Mouse (Mus musculus) limb, embryonic 12.5 days (tissue): ENCODE measurements around the gene Laptm5. TPM values are rescaled to one million over a fixed set of nuclear protein-coding genes. Genes with fewer than 3 reads are reported as not detected.

Source experiments
- ATAC-seq: fragments of 200-750 bp; cut with Nextera tagmentation; 2 replicates; pipeline ENCODE4 v1.8.0; 2017; ENCODE audit warnings: low read depth, moderate TSS enrichment; ENCODE audit not compliant: insufficient number of reproducible peaks, insufficient read depth, low FRiP score, low TSS enrichment
- H3K27ac ChIP-seq: fragments of 300-500 bp; sonication (generic); 2 replicates; pipeline ENCODE4 v1.5.1; 2016; ENCODE audit warnings: mild to moderate bottlenecking, moderate library complexity
- H3K27me3 ChIP-seq: fragments of 300-500 bp; sonication (generic); 2 replicates; pipeline ENCODE4 v1.6.1; 2016; ENCODE audit warnings: mild to moderate bottlenecking, moderate library complexity
- H3K36me3 ChIP-seq: fragments of 300-500 bp; sonication (generic); 2 replicates; pipeline ENCODE4 v1.6.1; 2016; ENCODE audit warnings: mild to moderate bottlenecking, moderate library complexity
- H3K4me1 ChIP-seq: fragments of 300-500 bp; sonication (generic); replicated peaks from 2 replicates; pipeline ENCODE4 v1.6.1; 2016
- H3K4me2 ChIP-seq: fragments of 300-500 bp; sonication (generic); 2 replicates; pipeline ENCODE4 v1.6.1; 2016; ENCODE audit warnings: mild to moderate bottlenecking, moderate library complexity
- H3K4me3 ChIP-seq: fragments of 300-500 bp; sonication (generic); replicated peaks from 2 replicates; pipeline ENCODE4 v1.5.1; 2016; ENCODE audit warnings: mild to moderate bottlenecking
- H3K9ac ChIP-seq: fragments of 300-500 bp; sonication (generic); replicated peaks from 2 replicates; pipeline ENCODE4 v1.6.1; 2016; ENCODE audit warnings: mild to moderate bottlenecking, moderate library complexity
- H3K9me3 ChIP-seq: fragments of 300-500 bp; sonication (generic); 2 replicates; pipeline ENCODE4 v1.6.1; 2016; ENCODE audit warnings: mild to moderate bottlenecking, moderate library complexity
- WGBS: fragments of 180-500 bp; shearing (Covaris S2); methylation state at CpG from one replicate; pipeline ENCODE4 v1.1.7; 2016; 5-methylcytosine and 5-hydroxymethylcytosine counted together
- polyA plus RNA-seq: library from polyadenylated mRNA; unstranded; fragments of >200 nt; fragmentation: Nextera tagmentation; extraction: Ambion mirVana; gene quantifications from 2 replicates; pipeline ENCODE4 v1.2.1, GENCODE M21; 2016

The Laptm5 gene
- polyA plus RNA-seq, 1 experiment from 2014 or later = 16.2 TPM

DNA sequence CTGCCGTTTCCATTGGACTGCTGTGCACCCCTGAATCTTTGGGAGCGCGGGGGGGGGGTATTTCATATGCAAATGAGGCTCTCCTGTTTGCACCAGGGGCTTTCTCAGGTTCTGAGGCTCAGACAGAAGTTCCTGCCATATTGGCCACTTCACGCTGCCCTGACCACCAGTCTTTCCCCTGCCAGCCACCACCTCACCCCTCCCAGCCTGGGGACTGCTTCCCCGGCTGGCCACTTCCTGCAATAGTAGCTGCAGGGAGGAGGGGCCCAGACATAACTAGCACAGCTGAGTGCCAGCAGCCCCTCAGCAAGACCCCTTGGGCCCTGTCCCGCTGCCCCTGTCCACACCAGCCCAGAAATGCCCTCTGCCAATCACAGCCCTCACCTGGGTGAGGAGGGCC, 13.3 kb downstream of the Laptm5 start:
- WGBS = 52% methylated on average over 6 of the region's 6 CpGs
- Histone ChIP-seq H3K27ac (no peak overlapping the region), H3K36me3 (no peaks in the 10 kb centered on the region), H3K27me3 (no peaks in the 10 kb centered on the region), H3K4me2 (no peak overlapping the region), H3K9me3 (no peaks in the 10 kb centered on the region), H3K4me3 (no peak overlapping the region), H3K4me1 (peaks cover 8% of the 10 kb centered on the region), H3K9ac (no peak overlapping the region)
- no peak for ATAC-seq

DNA sequence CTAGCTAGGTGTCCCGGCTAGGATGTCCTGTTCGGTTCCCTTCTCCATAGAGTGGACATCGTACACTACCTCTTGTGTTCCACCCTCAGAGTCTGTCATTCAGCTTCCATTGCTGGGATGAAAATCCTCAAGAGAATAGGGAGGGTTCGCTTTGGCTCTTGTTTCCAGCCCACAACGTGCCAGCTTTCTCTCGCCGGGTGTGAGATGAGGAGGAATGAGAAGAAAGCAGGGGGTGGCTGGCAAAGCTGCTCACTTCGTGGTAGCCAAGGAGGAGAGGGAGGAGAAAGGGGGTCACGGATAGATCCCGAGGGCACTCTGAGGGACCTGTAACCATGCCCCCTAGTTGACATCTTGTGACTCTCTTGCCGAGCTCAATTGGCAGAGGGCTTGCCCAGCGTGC, 14.9 kb downstream of the Laptm5 start:
- WGBS = 85% methylated on average over 12 of the region's 12 CpGs
- Histone ChIP-seq H3K4me1 (peaks cover 6% of the 10 kb centered on the region), H3K9me3 (no peaks in the 10 kb centered on the region), H3K27ac (no peak overlapping the region), H3K27me3 (no peaks in the 10 kb centered on the region), H3K4me2 (no peak overlapping the region), H3K36me3 (no peaks in the 10 kb centered on the region), H3K4me3 (no peak overlapping the region), H3K9ac (no peak overlapping the region)
- no peak for ATAC-seq

DNA sequence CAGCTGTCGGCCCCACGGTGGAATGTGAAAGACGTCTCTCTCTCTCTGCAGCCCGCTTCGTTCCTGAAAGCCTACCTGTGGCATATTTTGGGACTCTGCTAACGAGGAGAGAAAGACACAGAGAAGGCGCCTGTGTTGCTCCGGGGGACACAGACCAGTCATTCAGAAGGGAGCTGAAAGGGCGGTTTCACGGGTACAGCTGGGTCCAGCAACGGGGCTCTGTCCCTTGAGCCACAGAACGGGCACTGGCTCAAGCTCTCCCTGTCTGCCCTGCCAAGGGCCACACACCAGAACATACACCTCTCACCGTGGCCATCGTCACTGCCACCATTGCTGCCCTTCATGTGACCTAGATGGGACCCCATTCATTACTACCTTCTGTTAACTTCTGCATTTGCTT, 29.7 kb downstream of the Laptm5 start:
- no peak overlapping the region for H3K4me2 ChIP-seq
- H3K4me3 ChIP-seq = no peak overlapping the region
- peaks cover 12% of the 10 kb centered on the region for H3K27me3 ChIP-seq
- ATAC-seq = no peak
- peak overlapping the region; percentile 69 for H3K27ac ChIP-seq
- H3K9me3 ChIP-seq = no peaks in the 10 kb centered on the region
- H3K36me3 ChIP-seq = no peaks in the 10 kb centered on the region
- 51% methylated on average over 14 of the region's 14 CpGs for WGBS
- no peak overlapping the region for H3K9ac ChIP-seq
- H3K4me1 ChIP-seq = peaks cover 36% of the 10 kb centered on the region

DNA sequence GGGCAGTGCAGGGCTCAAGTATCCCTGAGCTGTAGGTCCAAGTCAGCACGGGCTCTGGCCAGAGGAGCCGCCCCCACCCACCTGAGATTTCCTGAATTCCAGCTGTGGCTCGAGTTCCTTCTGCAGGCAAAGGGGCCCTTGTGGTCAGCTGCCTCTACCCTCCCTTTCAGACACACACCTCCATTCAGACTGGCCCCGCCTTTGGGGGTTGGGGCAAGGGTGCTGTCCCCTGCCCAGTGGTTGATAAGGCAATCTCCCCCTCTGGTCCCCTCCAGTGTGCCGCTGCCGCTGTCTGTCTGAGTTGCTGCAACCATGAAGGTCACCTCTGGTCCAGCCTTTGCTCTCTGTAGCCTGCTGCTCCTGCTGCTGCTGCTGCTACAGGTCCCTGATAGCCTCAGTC, 31.2 kb downstream of the Laptm5 start, which contains the start of gene Matn1:
Matn1 (plus strand) TSS at position 274 of the 400 bp plus-strand sequence.
- Histone ChIP-seq H3K36me3 (no peaks in the 10 kb centered on the region), H3K27ac (no peak within 1 kb of the TSS), H3K4me2 (peak within 1 kb of the TSS; percentile 25; the same call in 1 of the 2 replicates), H3K4me1 (peaks cover 29% of the 10 kb centered on the region), H3K4me3 (peak within 1 kb of the TSS; percentile 12; the same call in 1 of the 2 replicates), H3K9me3 (no peaks in the 10 kb centered on the region), H3K9ac (peak within 1 kb of the TSS; percentile 4; the same call in 1 of the 2 replicates), H3K27me3 (peaks cover 12% of the 10 kb centered on the region)
- no peak for ATAC-seq
- 31% methylated on average over 6 of the region's 6 CpGs for WGBS

DNA sequence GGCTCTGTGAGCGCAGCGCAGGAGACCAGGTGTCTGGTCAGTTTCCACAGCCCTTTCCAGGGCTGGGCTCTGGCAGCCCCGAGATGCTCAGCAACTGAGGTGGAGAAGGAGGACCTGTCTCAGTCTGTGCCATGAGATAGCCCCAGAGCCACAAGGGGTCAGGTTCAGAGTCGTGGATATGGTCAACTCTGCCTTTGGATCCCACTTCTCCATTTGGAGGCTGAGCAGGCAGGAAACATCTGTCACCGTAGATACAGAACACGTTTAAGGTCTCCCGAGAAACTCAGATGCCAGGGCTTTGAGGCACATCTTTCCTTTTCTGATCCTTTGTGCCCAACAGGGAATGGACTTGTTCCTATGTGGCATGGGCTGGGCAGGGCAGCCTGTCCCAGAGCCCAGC, 31.9 kb downstream of the Laptm5 start:
- WGBS = 78% methylated on average over 7 of the region's 7 CpGs
- Histone ChIP-seq H3K36me3 (no peaks in the 10 kb centered on the region), H3K4me2 (peak overlapping the region; percentile 25; the same call in 1 of the 2 replicates), H3K9ac (no peak overlapping the region), H3K27ac (no peak overlapping the region), H3K4me3 (peak overlapping the region; percentile 12; the same call in 1 of the 2 replicates), H3K27me3 (peaks cover 12% of the 10 kb centered on the region), H3K4me1 (peaks cover 29% of the 10 kb centered on the region), H3K9me3 (0 out of 2 replicates have a peak, but pooled peaks cover 1% of the 10 kb centered on the region)
- ATAC-seq = no peak

DNA sequence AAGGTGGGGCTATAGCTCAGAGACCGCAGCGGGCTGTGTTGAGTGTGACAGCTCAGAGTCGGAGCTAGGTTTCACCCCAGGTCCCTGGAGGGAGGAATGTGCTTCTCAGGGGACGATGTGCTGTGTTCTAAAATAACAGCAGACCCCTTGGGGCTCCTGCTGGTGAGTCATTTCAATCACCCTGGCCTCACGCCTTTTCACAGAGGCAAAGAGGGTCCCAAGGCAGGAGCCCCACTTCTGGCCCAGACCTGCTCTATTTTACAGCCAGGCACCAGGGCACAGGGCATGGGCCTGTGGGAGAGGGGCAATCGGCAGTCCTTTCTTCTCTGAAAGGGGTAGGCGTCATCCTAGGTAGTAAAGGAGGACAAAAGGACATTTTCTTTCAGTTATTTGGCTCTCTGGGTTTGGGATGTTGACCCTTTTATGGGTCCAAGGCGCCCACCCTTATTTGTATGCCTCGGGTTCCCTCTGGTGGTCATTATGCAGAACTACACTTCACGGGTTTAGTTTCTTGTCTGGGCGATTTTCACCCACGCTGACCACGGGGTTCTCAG, 34.2 kb downstream of the Laptm5 start:
- Histone ChIP-seq H3K36me3 (no peaks in the 10 kb centered on the region), H3K27ac (no peak overlapping the region), H3K9me3 (0 out of 2 replicates have a peak, but pooled peaks cover 4% of the 10 kb centered on the region), H3K27me3 (peaks cover 12% of the 10 kb centered on the region), H3K9ac (0 out of 2 replicates have a peak overlapping the region, but pooled peaks have one; percentile 18), H3K4me1 (peaks cover 20% of the 10 kb centered on the region), H3K4me2 (peak overlapping the region; percentile 25; the same call in 1 of the 2 replicates), H3K4me3 (no peak overlapping the region; the same call in 1 of the 2 replicates)
- ATAC-seq = no peak
- WGBS = 22% methylated on average over 13 of the region's 13 CpGs

DNA sequence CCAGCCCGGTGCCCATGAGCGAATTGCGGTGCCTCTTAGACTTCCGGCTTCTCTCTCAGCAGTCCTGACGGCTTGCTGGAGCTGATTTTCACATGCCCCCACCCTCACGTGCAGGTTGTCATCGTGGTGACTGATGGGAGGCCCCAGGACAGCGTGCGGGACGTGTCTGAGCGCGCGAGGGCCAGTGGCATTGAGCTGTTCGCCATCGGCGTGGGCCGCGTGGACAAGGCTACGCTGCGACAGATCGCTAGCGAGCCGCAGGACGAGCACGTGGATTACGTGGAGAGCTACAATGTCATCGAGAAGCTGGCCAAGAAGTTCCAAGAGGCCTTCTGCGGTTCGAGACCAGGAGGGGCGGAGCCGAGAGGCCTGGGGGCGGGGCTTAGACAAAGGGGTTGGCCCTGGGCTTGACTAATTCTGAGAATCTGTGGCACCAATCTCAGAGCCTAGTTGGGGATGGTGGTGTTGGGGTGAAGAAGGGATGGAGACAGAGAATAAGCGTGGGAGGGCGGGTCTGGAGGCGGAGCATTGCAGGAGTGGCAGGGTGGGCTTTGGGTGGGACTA, 37.0 kb downstream of the Laptm5 start:
- H3K9me3 ChIP-seq = 0 out of 2 replicates have a peak, but pooled peaks cover 4% of the 10 kb centered on the region
- H3K27me3 ChIP-seq = peaks cover 7% of the 10 kb centered on the region; the same call in 1 of the 2 replicates
- no peak overlapping the region for H3K4me3 ChIP-seq
- H3K4me2 ChIP-seq = no peak overlapping the region
- peaks cover 6% of the 10 kb centered on the region; the same call in 1 of the 2 replicates for H3K4me1 ChIP-seq
- WGBS = 81% methylated on average over 35 of the region's 35 CpGs
- no peak overlapping the region for H3K27ac ChIP-seq
- ATAC-seq = no peak
- no peaks in the 10 kb centered on the region for H3K36me3 ChIP-seq
- H3K9ac ChIP-seq = no peak overlapping the region

DNA sequence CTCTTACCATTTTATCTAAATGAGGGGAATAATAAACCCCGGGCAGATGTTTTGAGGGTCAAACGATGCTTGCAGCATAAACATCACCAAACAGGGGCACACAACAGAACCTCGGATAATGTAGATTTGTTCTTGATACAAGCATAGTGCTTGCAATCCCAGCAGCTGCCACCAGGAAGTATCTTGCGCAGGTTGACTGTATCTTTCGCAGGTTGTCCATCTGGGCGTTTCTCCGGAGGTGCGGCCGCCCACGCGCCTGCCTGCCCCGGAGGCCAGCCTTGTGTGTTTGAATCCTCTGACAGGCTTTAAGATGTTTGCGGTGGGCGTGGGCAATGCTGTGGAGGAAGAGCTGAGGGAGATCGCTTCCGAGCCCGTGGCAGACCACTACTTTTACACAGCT, 39.6 kb downstream of the Laptm5 start:
- Histone ChIP-seq H3K36me3 (no peaks in the 10 kb centered on the region), H3K4me1 (no peaks in the 10 kb centered on the region; the same call in 1 of the 2 replicates), H3K4me3 (no peak overlapping the region), H3K27me3 (peaks cover 7% of the 10 kb centered on the region; the same call in 1 of the 2 replicates), H3K4me2 (no peak overlapping the region), H3K27ac (no peak overlapping the region), H3K9ac (no peak overlapping the region), H3K9me3 (0 out of 2 replicates have a peak, but pooled peaks cover 4% of the 10 kb centered on the region)
- 39% methylated on average over 17 of the region's 17 CpGs for WGBS
- ATAC-seq = no peak

DNA sequence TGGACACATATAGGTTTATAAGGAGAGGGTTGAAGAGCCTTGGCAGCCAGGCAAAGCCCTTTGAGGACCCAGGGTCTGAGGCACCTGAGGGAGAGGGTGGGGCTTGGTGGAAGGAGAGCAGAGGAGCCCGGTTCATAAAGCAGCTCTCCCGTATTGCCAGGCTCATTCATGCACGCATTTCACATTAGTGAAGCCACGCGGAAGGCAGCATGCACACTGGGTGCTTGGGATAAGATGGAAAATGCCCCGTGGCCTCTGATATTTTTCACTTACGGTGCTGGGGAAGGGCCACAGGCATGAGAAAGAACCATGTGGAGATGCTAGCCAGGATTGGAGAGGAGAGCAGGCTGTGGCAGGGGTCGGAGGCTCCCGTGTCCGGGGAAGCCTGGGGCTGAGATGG, 44.2 kb downstream of the Laptm5 start:
- Histone ChIP-seq H3K9me3 (no peaks in the 10 kb centered on the region), H3K4me2 (no peak overlapping the region), H3K4me3 (no peak overlapping the region), H3K36me3 (no peaks in the 10 kb centered on the region), H3K27ac (no peak overlapping the region), H3K4me1 (no peaks in the 10 kb centered on the region; the same call in 1 of the 2 replicates), H3K9ac (no peak overlapping the region), H3K27me3 (peaks cover 11% of the 10 kb centered on the region; the same call in 1 of the 2 replicates)
- no peak for ATAC-seq
- WGBS = 83% methylated on average over 10 of the region's 10 CpGs

DNA sequence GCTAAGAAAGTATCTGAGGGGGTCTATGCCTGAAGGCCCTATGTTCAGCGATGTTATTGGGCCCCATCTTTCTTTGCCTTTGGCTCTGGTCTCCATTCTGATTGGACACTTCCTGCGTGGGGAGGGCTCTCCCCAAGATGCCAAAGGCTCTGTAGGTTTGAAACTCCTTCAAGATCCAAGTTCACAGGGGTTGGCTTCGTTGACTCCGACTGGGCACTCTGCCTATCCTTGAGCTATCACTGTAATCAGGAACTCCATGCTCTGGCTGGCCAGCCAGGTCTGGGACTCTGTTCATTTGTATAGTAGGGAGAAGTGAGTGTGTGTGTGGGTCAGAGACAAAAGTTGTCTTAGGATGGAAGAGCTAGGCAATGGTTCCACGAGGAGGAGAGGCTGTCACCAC, 45.9 kb downstream of the Laptm5 start:
- Histone ChIP-seq H3K27me3 (peaks cover 11% of the 10 kb centered on the region; the same call in 1 of the 2 replicates), H3K4me2 (no peak overlapping the region), H3K4me3 (no peak overlapping the region), H3K4me1 (no peaks in the 10 kb centered on the region; the same call in 1 of the 2 replicates), H3K36me3 (no peaks in the 10 kb centered on the region), H3K9ac (no peak overlapping the region), H3K9me3 (no peaks in the 10 kb centered on the region), H3K27ac (no peak overlapping the region)
- 65% methylated on average over 5 of the region's 5 CpGs for WGBS
- ATAC-seq = no peak

DNA sequence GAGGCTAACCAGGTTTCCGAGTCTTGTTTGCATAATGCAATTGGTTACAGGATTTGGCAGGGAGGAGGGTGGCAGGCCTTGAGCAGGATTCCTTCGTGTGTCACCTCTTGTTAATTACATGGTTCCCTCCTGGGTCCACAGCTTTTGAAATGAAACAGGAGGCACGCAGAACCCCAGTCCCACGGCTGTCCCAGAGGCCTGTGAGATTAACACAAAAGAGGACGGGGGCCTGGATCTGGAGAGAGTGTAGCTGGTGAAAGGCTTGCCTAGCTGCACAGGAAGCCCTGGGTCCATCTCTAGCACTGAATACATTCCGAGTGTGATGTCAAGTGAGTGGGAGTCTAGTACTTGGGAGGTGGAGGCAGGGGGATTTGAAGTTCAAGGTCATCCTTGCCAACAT, 46.8 kb downstream of the Laptm5 start:
- 61% methylated on average over 6 of the region's 6 CpGs for WGBS
- H3K4me3 ChIP-seq = no peak overlapping the region
- no peaks in the 10 kb centered on the region; the same call in 1 of the 2 replicates for H3K4me1 ChIP-seq
- no peaks in the 10 kb centered on the region for H3K36me3 ChIP-seq
- no peak for ATAC-seq
- H3K27ac ChIP-seq = no peak overlapping the region
- H3K9me3 ChIP-seq = no peaks in the 10 kb centered on the region
- H3K9ac ChIP-seq = no peak overlapping the region
- no peak overlapping the region for H3K4me2 ChIP-seq
- peaks cover 7% of the 10 kb centered on the region; the same call in 1 of the 2 replicates for H3K27me3 ChIP-seq
